Mouse (Mus musculus): ENCODE measurements around the gene Xpc.

Xpc gene

DNA sequence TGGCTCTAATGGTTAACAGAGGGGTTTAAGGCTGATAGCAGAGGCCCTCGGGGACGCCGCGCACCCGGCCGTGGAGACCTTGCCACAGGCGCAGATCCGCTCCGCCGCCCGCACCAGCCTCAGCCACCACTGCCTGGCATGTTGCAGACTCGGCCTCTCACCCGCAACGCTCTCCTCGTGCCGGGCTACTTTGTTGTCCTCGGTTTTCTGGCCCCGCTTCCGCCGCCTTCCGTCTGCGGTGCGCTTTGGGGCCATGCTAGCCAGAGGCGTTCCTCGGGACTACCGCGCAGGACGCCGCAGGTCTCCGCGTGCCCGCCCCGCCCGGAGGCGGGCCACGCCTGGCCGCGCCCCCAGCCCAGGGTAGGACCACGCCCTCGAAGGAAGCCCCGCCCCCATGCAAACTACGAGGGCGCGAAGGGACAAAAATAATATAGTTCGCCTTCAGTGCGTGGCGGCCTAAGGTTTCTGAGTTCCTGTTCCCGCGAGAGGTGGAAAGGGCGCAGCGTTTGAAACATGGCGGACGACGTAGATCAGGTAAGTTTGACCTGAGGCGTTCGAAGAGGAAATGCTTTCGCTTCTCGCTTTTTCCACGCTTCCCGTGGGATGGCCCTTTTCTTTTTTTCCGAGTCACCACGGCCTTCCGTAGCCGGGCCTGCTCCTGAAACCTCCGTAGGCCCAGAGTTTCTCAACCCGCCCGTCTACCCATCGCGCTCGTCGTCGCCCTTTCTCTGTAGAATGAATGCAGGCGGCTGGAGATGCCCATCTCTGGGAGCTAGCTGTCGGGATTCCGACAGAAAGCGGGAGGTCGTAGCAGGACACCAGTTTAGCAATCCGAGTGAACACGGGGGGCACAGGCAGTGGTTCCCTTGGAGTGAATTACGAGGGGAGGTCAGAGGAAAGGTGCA is at the start of gene Xpc, which contains the start of gene Lsm3:
TSS of gene Xpc (minus strand) at position 344 of the 905 bp plus-strand sequence.
TSS of gene Lsm3 (plus strand) at position 384 of the 905 bp plus-strand sequence.
- DNase-seq (ENCODE audit: low spot score): peak; percentile 98

DNA sequence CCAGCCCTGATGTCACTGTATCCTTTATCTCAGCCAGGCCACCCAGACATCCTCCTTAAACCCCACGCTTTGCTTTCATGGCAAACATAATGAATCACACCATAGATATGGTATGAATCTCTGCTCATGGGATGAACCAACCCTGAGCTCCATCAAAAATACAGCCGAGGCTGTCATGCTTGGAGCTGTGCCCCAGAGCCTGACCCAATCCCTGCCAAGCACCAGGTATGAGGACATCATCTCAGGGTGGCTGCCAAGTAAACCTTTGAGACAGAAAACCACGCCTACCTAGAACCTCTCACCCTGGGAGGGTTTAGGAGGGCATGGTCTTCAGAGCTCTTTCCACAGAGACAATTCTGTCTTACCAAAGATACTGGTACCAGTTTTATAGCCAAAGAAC is 47.3 kb upstream of the Xpc start:
- no peak for DNase-seq (ENCODE audit: low spot score)

DNA sequence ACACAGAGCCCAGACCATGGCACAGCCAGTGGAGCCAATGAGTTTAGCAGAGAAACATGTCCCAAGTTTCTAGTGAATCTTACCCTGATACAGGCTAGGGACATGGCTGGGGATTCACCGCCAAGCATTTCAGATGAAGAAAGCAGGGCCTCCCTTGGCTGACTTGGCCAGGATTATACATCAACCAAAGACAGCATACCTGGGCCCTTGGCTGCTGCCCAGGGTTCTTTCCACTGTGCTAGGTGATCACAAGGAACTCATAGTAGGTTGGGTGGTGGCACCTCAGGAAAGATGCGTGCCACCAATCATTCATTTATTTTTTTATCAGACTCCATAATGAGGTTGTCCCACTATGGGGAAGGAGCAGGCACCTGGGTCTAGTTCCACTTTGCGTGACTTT is 44.5 kb upstream of the Xpc start:
- DNase-seq (ENCODE audit: low spot score): no peak

DNA sequence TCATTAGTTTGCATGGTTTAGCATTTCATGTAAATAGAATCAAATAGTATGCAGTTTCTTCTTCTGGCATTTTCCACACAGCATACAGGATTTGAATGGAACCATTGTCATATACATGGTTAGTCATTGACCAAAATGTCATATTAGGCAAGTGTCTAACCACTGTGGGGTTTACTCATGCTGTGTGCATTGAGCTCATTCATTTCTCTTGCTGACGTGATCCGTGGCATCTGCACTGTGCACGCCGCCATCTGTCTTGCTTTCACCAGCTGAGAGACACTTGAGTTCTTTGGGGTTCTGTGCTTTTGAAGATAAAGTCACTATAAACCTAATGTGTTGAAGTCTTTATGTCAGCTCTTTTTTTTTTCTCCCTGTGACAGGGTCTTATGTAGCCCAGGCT is 43.7 kb upstream of the Xpc start:
- DNase-seq (ENCODE audit: low spot score): no peak

DNA sequence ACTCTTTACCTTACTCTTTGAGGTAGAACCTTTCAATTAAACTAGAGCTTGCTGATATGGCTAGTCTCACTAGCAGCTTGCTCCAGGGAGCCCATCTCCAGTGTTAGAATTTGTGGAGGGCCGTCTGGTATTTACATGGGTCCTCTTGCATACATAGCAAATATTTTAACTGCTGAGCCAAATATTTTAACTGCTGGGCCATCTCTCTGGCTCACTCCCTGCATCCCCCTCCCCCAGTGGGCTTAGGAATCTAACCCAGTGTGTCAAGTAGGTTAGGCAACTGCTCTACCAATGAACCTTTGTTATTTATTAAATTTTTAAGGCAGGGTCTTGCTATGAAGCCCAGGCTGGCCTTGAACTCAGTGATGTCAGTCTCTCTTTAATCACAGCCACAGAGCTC is 42.9 kb upstream of the Xpc start:
- no peak for DNase-seq (ENCODE audit: low spot score)

DNA sequence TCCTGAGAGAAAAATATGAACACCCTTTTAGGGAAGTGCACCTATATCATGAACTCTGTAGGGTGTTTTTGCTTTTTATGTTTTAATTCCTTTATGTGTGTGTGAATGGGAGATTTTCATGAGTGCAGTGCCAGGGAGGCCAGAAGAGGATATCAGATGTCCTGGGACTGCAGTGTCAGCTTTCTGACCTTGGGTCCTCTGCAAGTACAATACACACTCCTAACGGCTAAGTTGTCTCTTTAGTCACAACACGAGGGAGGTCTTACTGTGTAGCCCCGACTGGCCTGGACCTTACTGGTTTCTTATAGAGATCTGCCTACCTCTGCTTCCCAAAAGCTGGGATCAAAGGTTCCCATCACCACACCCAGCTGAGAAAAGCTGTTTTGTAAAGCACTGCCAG is 37.0 kb upstream of the Xpc start:
- DNase-seq (ENCODE audit: low spot score): no peak

DNA sequence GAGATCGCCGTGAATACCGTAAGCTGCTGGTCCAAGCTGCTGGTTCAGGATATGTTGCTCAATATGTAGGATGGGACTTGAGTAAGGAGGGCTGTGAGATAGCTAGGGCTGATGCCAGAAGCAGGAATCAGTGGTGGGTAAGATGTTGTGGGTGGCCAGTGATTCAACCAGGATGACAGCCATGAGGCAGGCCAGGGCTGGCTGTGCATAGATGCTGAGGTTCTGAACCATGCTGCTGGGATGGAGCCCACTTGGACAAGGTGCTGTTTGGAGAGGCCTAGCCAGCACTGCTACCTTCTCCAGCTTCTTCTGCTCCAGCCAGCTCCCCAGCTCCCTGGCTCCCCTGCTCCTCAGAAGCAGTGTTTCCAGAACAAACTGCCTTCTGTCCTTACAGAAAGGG is 36.0 kb upstream of the Xpc start:
- no peak for DNase-seq (ENCODE audit: low spot score)

DNA sequence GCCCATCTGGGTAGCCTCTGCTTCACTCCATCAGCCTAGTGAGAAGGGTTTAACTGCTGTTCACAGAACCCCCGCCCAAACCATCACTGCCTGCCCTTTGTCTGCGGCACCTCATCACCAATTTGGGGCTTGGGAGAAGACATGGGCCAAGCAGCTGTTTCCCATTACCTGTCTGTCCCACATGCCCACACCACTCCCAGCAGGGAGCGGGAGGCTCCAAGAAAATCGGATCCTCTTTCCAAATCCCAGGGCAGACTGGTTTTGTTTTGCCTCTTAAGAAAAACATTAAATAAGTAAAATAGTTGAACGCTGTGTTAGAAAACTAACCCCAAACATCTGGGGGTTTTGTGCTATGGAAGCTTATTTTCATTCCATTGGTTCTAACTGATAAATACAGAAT is 33.9 kb upstream of the Xpc start:
- DNase-seq (ENCODE audit: low spot score): no peak

DNA sequence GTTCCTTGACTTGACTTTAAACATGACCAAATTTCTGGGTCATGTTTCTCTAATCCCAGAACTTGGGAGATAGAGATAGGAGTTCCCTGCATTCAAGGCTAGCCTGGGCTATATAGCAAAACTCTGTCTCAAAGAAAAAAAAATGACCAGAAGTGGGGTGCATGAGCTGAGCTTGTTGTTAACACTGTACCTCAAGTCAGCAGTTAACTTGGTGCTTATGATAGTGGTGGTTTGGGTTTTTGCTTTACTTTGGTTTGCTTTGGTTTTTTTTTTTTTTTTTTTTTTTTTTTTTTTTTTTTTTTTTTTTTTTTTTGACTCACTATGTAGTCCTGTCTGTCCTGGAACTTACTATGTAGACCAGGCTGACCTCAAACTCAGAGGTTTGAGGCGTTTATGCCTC is 31.6 kb upstream of the Xpc start:
- DNase-seq (ENCODE audit: low spot score): no peak

DNA sequence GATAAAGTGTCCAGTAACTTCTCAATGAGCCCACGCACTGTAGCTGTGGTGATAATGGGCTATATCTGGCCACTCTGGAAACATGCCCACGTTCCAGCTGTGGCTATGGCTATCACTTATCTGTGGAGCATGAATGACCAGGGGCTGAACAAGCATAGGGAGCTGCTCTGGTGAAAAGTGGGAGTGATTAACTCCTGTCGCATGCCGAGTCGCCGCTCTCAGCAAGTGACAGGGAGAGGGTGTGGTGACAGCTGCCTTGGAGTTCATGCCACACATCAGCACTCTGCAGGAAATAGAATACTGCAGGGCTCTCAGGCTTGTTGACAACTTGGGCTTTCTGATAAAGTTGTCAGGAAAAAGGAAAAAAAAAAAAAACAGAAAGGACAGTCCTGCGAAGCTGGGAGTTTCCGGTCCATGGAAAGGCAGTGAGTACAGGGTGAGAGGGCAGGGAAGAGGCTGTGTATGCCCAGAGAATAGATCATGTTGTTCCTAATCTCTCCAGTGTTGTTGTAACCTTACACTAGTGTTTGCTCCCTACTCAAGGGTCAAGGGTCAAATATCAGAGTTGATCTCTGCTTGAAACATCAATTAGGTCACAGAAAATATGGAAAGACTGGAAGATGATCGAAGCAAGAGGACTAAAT is 30.7 kb upstream of the Xpc start:
- DNase-seq (ENCODE audit: low spot score): no peak

DNA sequence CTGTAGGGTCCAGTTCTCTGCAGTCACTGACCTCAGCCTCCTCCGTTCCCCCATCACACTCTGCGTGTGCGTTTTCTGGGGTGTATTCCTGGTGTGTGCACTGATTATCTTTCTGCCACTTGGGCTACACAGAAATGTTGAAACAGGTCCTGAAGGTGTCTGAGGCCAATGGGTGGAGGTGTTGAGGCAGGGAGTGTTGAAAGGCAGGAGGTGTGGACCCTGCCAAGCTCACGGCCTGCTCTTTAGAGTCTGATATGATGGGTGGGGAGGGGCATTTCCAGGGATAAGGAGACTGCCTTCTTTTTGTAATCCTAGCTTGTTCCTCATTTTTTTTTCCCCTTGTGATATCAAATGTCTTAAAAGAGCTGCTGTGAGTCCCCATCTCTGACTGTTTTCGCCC is 27.4 kb upstream of the Xpc start:
- no peak for DNase-seq (ENCODE audit: low spot score)

DNA sequence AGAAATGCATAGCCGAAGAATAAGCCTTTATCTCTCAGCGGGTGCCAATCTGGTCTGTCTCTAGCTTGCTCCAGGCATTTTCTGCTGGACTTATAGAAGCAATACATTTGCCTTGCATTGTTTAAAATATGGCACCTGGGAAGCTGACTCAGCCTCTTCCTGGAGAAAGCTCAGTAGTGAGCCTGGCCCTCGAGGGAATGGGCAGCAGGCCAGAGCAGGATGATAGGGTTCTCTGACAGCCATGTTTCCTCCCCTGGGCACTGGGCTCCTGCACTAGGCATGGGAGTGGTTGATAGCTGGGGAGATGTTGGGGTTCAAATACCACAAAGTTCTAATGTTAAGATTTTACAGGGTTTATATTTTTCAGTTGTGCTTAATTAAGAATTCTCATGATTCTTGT is 25.6 kb upstream of the Xpc start:
- DNase-seq (ENCODE audit: low spot score): no peak

DNA sequence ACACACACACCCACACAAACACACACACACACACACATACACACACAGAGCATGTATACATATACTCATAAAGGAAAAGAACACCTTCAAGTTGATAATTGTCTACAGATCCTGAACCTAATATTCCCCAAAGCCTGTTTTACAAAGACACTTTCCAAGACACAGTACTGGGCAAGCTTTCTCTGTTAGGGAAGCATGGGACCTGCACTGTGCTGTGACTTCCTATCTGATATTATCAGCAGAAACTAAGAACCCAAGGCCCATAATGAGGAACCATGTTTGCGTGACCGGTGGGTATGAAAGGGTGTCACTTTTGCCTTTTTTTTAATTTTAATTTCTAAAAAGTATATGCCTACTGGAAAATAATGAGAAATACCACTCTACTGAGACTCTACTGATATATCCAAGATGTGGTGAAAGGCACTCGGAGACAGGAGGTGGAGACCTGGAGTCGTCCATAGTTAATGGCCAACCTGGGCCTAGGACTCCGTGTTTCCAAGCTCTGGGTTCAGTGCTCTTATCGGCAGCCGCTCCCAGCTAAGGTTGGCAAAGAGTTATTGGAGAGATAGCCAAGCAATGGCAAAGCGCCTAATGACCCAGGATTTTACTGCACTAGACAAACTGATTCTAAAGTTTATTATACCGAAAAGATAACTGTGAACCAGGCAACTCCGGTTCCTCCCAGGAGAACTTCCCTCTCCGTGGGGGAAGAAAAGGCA is 20.5 kb upstream of the Xpc start:
- no peak for DNase-seq (ENCODE audit: low spot score)

DNA sequence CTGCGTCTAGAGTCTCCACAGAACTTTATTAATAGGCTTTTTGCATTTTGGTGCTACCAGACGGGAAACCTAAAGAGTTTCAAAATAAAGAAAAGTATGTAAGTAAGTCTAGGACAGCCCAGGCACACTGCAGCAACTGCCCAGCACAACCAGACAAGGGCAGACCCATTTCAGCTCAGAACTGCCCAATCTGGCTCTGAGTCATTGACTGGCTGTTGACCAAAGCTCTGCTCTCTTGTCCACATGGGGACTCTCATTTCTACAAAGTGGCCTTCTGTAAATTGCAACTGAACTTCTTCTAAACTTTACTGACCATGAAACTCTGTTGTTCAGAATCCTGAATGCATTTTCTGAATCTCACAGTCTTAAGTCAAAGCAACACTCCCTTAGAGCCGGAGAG is 19.5 kb upstream of the Xpc start:
- no peak for DNase-seq (ENCODE audit: low spot score)

DNA sequence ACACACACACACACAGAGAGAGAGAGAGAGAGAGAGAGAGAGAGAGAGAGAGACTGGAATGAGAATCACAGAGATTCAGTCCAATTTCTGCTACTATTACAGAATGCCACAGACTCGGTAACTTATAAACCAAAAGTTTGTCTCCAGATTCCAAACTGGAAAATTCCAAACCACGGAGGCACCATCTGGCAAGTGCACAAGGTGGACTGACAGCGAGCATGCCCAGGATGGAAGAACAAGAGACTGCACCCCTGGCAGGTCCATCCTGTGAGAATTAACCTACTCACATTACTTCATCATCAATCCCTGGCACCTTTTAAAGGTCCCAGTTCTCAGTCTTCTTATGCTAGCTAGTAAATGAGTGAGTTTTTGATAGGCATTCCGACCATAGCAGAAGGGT is 18.6 kb upstream of the Xpc start:
- no peak for DNase-seq (ENCODE audit: low spot score)

DNA sequence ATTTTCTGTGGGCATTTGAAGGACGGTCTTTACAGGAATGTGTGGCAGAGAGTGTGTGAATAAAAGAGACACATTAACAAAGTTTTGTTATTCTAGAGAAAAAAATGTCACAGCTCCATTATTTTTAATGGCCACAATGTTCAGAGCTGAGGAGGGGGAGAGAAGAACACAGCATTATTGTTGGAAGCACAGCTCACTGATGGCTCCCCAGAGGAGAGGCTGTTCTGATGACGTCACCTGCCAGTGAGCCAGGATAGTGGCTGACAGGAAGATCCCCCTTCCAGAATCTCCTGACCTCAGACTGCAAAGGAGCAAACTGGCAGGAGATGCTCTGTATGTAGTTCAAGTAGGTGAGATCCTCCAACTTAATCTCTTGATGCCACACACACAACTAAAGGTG is 18.1 kb upstream of the Xpc start:
- no peak for DNase-seq (ENCODE audit: low spot score)

DNA sequence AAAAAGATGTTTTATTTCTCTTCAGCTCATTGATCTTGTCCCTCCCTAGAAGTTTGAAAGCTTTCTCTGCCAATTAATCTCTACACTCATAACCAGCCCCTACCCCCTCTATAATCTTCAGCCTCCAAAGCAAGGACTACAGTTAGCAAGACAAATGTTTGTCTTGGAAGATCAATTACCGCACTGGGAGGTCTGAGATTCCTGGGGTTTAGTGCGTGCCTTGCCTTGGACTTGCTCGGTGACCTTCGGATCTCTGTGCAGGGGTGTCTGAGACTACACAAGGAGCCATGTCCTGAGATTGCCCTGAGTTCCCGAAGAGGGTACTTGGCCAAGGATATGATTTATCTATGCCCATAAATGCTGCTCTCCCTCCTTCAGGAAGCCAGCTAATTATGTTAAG is 17.7 kb upstream of the Xpc start:
- DNase-seq (ENCODE audit: low spot score): no peak

DNA sequence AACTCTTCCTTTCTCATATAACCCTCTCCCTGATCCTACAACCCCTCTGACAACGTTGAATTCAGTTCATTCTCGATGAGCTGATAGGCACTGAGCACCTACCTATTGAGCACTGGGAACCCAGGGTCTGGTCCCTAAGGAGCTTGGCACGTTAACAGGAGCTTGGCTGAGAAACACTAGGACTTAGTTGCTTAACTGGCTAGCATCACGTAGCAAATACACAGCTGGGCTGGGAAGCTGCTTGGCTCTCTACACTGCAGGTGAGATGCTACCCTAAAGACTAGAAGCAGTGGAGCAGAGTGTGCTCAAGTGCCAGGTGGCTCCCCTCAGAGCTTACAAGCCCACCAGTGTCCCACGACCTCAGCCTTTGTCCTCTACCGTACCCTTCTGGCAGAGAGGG is 17.0 kb upstream of the Xpc start:
- DNase-seq (ENCODE audit: low spot score): no peak

DNA sequence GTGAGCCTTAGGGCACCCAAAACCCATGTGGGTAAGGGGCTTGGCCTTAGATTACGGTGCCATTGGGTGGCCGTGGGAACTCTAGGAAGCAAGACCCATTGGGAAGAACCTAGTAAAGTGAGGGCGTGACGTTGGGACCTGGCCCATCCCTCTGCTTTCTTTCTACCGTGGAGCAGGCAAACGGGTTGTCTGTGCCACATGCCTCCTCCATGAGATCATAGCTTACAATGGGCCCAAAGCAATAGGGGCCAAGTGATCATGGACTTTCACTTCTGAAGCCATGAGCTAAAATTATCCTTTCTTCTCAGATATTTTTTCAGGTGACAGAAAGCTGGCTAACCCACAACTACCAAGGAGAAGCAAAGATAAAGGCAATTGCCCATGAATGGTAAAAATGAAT is 15.6 kb upstream of the Xpc start:
- no peak for DNase-seq (ENCODE audit: low spot score)

DNA sequence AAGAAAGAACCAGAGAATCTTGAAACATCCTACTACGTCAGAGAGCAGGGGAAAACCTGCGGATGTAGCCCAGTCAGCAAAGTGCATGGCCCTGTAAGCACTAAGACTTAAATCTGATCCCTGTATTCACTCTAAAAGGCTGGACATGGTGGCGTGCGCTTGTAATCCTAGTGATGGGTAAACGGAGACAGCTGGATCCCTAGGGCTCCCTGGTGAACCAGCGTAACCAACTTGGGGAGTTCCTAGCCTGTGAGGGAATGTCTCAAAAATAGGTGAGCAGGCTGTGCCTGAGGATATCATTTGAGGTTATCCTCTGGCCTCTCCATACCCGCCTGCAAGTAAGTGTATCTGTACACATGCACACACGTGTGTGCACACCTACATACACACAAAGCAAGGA is 15.0 kb upstream of the Xpc start:
- DNase-seq (ENCODE audit: low spot score): no peak

DNA sequence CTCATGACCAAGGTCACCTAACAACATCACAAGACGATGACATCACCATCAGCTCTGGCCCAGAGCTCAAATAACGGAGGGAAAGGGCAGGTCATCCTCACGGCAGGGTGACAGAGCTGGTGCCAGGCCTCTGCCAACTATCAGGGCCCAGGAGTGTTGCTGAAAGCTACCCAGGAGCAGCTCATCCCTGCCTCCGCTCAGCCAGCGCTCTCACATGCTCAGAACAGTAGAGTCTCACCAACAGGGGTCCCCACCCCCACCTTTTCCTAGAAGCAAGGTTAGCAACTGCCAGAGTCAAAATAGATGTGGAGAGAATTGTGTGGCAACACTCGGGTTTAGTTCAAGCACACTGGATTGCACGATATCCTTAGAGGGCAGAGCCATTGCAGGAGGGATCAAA is 12.6 kb upstream of the Xpc start:
- peak; percentile 25 for DNase-seq (ENCODE audit: low spot score)

DNA sequence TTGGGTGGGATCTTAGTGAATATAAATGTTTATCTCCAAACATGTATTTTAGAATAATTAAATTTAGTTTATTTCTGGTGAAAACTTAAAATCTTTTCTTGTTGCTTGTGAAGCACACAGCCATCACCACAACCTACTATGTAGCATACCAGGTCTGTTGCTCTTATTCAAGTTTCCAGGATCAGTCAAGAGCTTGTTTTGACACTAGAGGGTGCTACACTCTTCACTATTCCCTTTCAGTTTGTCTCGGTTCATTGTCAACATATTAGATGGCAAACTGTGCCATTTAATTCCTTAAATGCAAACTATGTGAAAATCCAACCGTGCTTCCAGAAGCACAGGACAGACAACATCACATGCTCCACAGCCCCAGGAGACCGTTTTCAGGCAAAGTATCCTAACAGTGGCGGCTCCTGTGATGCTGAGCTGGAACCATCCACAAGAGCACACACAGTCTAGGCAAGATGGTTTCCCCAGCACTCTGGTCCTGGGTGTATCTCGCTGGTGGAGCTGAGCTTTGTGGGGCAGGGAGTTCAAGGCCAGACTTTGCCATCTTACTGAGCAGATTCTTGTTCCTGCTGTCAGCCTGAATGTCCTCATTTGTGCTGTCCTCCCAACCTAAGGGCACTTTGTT is 11.7 kb upstream of the Xpc start:
- DNase-seq (ENCODE audit: low spot score): no peak

DNA sequence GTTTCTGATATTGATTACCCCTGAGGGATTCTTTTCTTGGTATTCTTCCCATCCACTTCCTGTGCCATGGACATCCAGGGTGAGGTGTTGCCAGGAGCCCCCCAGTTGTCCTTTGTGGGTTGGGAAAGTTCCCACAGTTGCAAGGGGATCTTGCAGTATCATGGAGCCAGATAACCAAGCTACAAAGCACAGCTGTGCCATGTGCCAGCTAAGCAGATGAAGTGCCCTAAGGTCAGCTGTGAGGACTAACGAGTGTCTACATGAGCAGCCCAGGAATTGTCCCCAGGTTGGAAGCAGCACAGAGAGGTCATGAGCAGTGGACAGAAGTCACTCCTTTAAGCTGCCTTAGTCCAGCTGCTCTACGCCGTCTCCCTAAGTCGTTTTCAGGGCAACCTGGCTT is 9.9 kb upstream of the Xpc start:
- no peak for DNase-seq (ENCODE audit: low spot score)
